Mouse (Mus musculus) C2C12 (cell line): Measurements from ENCODE around the gene Msl2.

Source experiments
- CTCF ChIP-seq: IDR thresholded peaks from one replicate; pipeline ENCODE4 v1.5.1; 2011; ENCODE audit not compliant: control insufficient read depth, insufficient read depth, insufficient read length
- FOSL1 ChIP-seq: IDR thresholded peaks from one replicate; pipeline ENCODE4 v1.8.0; 2011; ENCODE audit warnings: mild to moderate bottlenecking, low read length; ENCODE audit not compliant: poor library complexity, insufficient read depth, severe bottlenecking
- MAX ChIP-seq: IDR thresholded peaks from one replicate; pipeline ENCODE4 v1.6.1; 2011; ENCODE audit warnings: mild to moderate bottlenecking, control low read depth
- MYOG ChIP-seq: IDR thresholded peaks from one replicate; pipeline ENCODE4 v1.6.1; 2011; ENCODE audit not compliant: control insufficient read depth, insufficient read length; ENCODE audit errors: extremely low read depth
- USF1 ChIP-seq: IDR thresholded peaks from one replicate; pipeline ENCODE4 v1.6.1; 2011; ENCODE audit warnings: low read depth, mild to moderate bottlenecking, control low read depth, moderate library complexity

DNA sequence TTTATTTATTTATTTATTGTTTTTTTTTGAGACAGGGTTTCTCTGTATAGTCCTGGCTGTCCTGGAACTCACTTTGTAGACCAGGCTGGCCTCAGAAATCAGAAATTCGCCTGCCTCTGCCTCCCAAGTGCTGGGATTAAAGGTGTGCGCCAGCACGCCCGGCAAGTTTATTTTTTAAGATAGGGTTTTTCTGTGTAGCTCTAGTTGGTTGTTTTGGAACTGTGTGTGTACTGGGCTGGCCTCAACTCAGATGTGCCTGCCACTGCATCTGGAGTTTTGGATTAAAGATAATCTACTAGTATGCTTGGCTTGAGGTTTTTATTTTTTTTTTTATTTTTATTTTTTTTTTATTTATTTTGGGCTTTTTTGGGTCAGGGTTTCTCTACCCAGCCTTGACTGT is 21.5 kb downstream of the Msl2 start:
- TF ChIP-seq CTCF (no peak), USF1 (no peak), MAX (no peak), FOSL1 (no peak), MYOG (no peak)
